18 mouse cellular contexts compared by ENCODE assay signal in the genomic region with DNA sequence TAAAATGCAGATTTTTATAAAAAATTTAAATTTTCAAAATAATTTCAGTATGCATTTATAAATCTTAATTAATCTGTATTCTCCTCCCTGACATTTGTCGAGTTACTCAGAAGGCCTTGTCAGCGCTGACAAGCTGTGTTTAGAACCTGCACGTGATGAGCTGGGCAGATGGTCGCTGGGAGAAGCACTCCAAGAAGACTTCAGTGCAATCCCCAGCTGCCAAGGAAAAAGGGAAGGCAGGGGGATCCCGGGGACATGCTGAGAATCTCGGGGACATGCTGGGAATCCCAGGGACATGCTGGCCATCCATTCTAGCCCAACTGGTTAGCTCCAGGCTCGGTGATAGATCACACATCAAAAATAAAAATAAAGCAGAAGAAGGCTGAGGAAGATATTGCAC.
A peak's percentile ranks its signal among the peaks of the same experiment; 100 is the strongest.
DNase-seq lines count a peak whose midpoint lies in the region; ATAC-seq and TF ChIP-seq lines count a peak whose summit lies in the region.
"Had no signal": no experiment of that assay in that cellular context is flagged by ENCODE, and none has a peak within 500 bp of the region (broad histone marks: within the 10 kb centered on the region; RNA-seq: fewer than 3 reads in every experiment).

No protein-coding gene starts in this region.

- TF ChIP-seq POLR2A in brain, embryonic 14.5 days (IDR thresholded peaks at IDR 0.05; ENCODE audit: borderline replicate concordance, extremely low read depth, insufficient read depth, insufficient read length, poor library complexity, severe bottlenecking), result no peak
- TF ChIP-seq POLR2A in lung, adult 2 months (IDR thresholded peaks at IDR 0.05; ENCODE audit: borderline replicate concordance, extremely low read depth, low read depth, low read length), result no peak

- no peak overlapping the region for H3K9ac ChIP-seq in forebrain, embryonic 14.5 days (ENCODE audit: low read length)
- H3K9ac ChIP-seq: heart, embryonic 12.5 days; limb, embryonic 15.5 days; neural tube, embryonic 12.5 days had no signal

- no peaks in the 10 kb centered on the region for H3K27me3 ChIP-seq in forebrain, embryonic 14.5 days (replicated peaks; ENCODE audit: control insufficient read depth, insufficient read depth, low read length)
- no peaks in the 10 kb centered on the region for H3K27me3 ChIP-seq in forebrain, embryonic 10.5 days (ENCODE audit: poor library complexity, severe bottlenecking)
- H3K27me3 ChIP-seq: limb, embryonic 15.5 days; neural tube, embryonic 12.5 days had no signal

- no peak overlapping the region for H3K4me3 ChIP-seq in forebrain, embryonic 14.5 days (ENCODE audit: low read depth, low read length)
- H3K4me3 ChIP-seq in forebrain, embryonic 10.5 days, result no peak overlapping the region
- no peak overlapping the region for H3K4me3 ChIP-seq in left cerebral cortex, adult 2 months
- H3K4me3 ChIP-seq in lung, adult 2 months (replicated peaks; ENCODE audit: extremely low read depth, low read depth, low read length), result no peak overlapping the region
- H3K4me3 ChIP-seq: heart, embryonic 12.5 days; limb, embryonic 15.5 days; neural tube, embryonic 12.5 days had no signal

- H3K27ac ChIP-seq in forebrain, embryonic 14.5 days (ENCODE audit: low read depth, low read length), result no peak overlapping the region
- no peak overlapping the region for H3K27ac ChIP-seq in forebrain, embryonic 10.5 days
- no peak overlapping the region for H3K27ac ChIP-seq in left cerebral cortex, adult 2 months
- H3K27ac ChIP-seq: limb, embryonic 15.5 days; neural tube, embryonic 12.5 days had no signal

- intact Hi-C loops in left cerebral cortex, postnatal 10 days (cut with DNase I), result no loop called here
- intact Hi-C loops in left cerebral cortex, adult 2 months (cut with DNase I), result no loop called here

- DNase-seq in forebrain, embryonic 14.5 days (ENCODE audit: low spot score), result peak; percentile 64
- DNase-seq in forebrain, embryonic 10.5 days (ENCODE audit: extremely low spot score, low spot score), result no peak
- peak; percentile 44 to 56 for DNase-seq in left cerebral cortex, postnatal 10 days (ENCODE audit: extremely low spot score in 1 of 2, low spot score in 2 of 2)
- DNase-seq in left cerebral cortex, adult 2 months (ENCODE audit: extremely low spot score in 1 of 2, low spot score in 2 of 2), result no peak
- peak; percentile 77 for DNase-seq in brain, embryonic 14.5 days (ENCODE audit: low read depth)
- peak; percentile 22 to 26 for DNase-seq in layer of hippocampus, postnatal 10 days (ENCODE audit: low spot score in 2 of 2)
- DNase-seq in lung, adult 2 months, result no peak
- DNase-seq: adrenal gland, adult 8-10 months; cerebellum, adult 2 months; embryo, embryonic 11 days; heart, postnatal 36 days; kidney, adult 18-20 months; kidney, postnatal 10 days; lung, postnatal 14 days; thymus, postnatal 4 days had no signal

- H3K9me3 ChIP-seq in forebrain, embryonic 14.5 days (replicated peaks; ENCODE audit: control insufficient read depth, low read length), result no peaks in the 10 kb centered on the region; the same call in 1 of the 2 replicates
- no peaks in the 10 kb centered on the region for H3K9me3 ChIP-seq in forebrain, embryonic 10.5 days
- H3K9me3 ChIP-seq: heart, embryonic 12.5 days; limb, embryonic 15.5 days; neural tube, embryonic 12.5 days had no signal

- no peak overlapping the region for H3K4me2 ChIP-seq in forebrain, embryonic 14.5 days (ENCODE audit: low read length)
- H3K4me2 ChIP-seq: heart, embryonic 12.5 days; limb, embryonic 15.5 days; neural tube, embryonic 12.5 days had no signal

- H3K4me1 ChIP-seq in forebrain, embryonic 14.5 days (ENCODE audit: control insufficient read depth, insufficient read depth, low read length), result no peaks in the 10 kb centered on the region
- no peaks in the 10 kb centered on the region for H3K4me1 ChIP-seq in forebrain, embryonic 10.5 days
- H3K4me1 ChIP-seq in lung, adult 2 months (ENCODE audit: control insufficient read depth, insufficient read depth, low read length), result no peaks in the 10 kb centered on the region
- H3K4me1 ChIP-seq: heart, embryonic 12.5 days; limb, embryonic 15.5 days; neural tube, embryonic 12.5 days had no signal

- ATAC-seq in forebrain, embryonic 14.5 days, result no peak

- no peaks in the 10 kb centered on the region for H3K36me3 ChIP-seq in forebrain, embryonic 14.5 days (ENCODE audit: control insufficient read depth, insufficient read depth, low read length)
- H3K36me3 ChIP-seq in forebrain, embryonic 10.5 days (replicated peaks), result no peaks in the 10 kb centered on the region
- H3K36me3 ChIP-seq: heart, embryonic 12.5 days; limb, embryonic 15.5 days; neural tube, embryonic 12.5 days had no signal

- 62% methylated on average over 7 of the region's 7 CpGs for WGBS in forebrain, embryonic 14.5 days
- 78% methylated on average over 7 of the region's 7 CpGs for WGBS in forebrain, embryonic 10.5 days
- WGBS in lung, adult 2 months, result 70% methylated on average over 7 of the region's 7 CpGs

- TF ChIP-seq CTCF in left cerebral cortex, adult 2 months (IDR thresholded peaks at IDR 0.05), result no peak
- TF ChIP-seq CTCF in brain, embryonic 14.5 days (IDR thresholded peaks at IDR 0.05; ENCODE audit: borderline replicate concordance, extremely low read depth, insufficient read depth, insufficient read length), result no peak
- no peak for TF ChIP-seq CTCF in lung, adult 2 months (IDR thresholded peaks at IDR 0.05; ENCODE audit: insufficient read depth, low read length)

Comparison
In these comparisons a context has a peak if more than half of its experiments do, and no peak if none do; other contexts are left out.
1. DNase-seq: peak in forebrain, embryonic 14.5 days (single experiment), left cerebral cortex, postnatal 10 days (2 of 2), brain, embryonic 14.5 days (single experiment) and layer of hippocampus, postnatal 10 days (2 of 2); none in forebrain, embryonic 10.5 days (single experiment), left cerebral cortex, adult 2 months (0 of 2) and lung, adult 2 months (single experiment).